Mouse (Mus musculus): ENCODE data around the gene Gm17324. TPM values are rescaled to one million over a fixed set of nuclear protein-coding genes. Genes with fewer than 3 reads are reported as not detected.

Gene Gm17324
- total and polyA plus RNA-seq, 2 experiments from 2014 or later: 2.3 to 2.5 TPM

- WGBS: 28% methylated on average over 26 of the region's 27 CpGs
- Histone ChIP-seq H3K4me2 (ENCODE audit: low read depth, low read length) (peak overlapping the region; percentile 57), H3K9me3 (ENCODE audit: low read length) (no peaks in the 10 kb centered on the region), H3K27ac (no peak overlapping the region), H3K9ac (replicated peaks; ENCODE audit: low read length) (peak overlapping the region; percentile 33; the same call in 1 of the 2 replicates), H3K27me3 (ENCODE audit: insufficient read depth, low read length) (no peaks in the 10 kb centered on the region), H3K4me3 (ENCODE audit: low read length) (peak overlapping the region; percentile 30), H3K36me3 (ENCODE audit: insufficient read depth, low read length) (no peaks in the 10 kb centered on the region), H3K4me1 (ENCODE audit: insufficient read depth, low read length) (no peaks in the 10 kb centered on the region)
- peak; percentile 45; the same call in 1 of the 2 replicates for ATAC-seq
- DNase-seq (ENCODE audit: low spot score): peak; percentile 20
- no peak for TF ChIP-seq CTCF (IDR thresholded peaks at IDR 0.05; ENCODE audit: low read depth)
Observed at GRCm38 (mm10) chr9:78427362-78427781, 21.2 kb downstream of the Gm17324 start.

GRCm38 (mm10) chr9:78401596-78401995 lies 47.0 kb downstream of the Gm17324 start:
- H3K4me3 ChIP-seq (ENCODE audit: low read length): no peak overlapping the region
- H3K36me3 ChIP-seq (ENCODE audit: insufficient read depth, low read length): no peaks in the 10 kb centered on the region
- 94% methylated on average over 7 of the region's 7 CpGs for WGBS
- H3K9me3 ChIP-seq (ENCODE audit: low read length): no peaks in the 10 kb centered on the region
- TF ChIP-seq CTCF (IDR thresholded peaks at IDR 0.05; ENCODE audit: low read depth): no peak
- H3K27me3 ChIP-seq (ENCODE audit: insufficient read depth, low read length): peaks cover 8% of the 10 kb centered on the region; the same call in 1 of the 2 replicates
- no peaks in the 10 kb centered on the region for H3K4me1 ChIP-seq (ENCODE audit: insufficient read depth, low read length)
- H3K9ac ChIP-seq (replicated peaks; ENCODE audit: low read length): no peak overlapping the region
- H3K4me2 ChIP-seq (ENCODE audit: low read depth, low read length): no peak overlapping the region
- no peak overlapping the region for H3K27ac ChIP-seq
- ATAC-seq (no peak), DNase-seq (ENCODE audit: low spot score) (no peak)

- Histone ChIP-seq H3K4me1 (ENCODE audit: insufficient read depth, low read length) (no peaks in the 10 kb centered on the region), H3K9me3 (ENCODE audit: low read length) (no peaks in the 10 kb centered on the region), H3K4me3 (ENCODE audit: low read length) (no peak overlapping the region), H3K9ac (replicated peaks; ENCODE audit: low read length) (no peak overlapping the region), H3K36me3 (ENCODE audit: insufficient read depth, low read length) (no peaks in the 10 kb centered on the region), H3K27ac (no peak overlapping the region), H3K4me2 (ENCODE audit: low read depth, low read length) (no peak overlapping the region), H3K27me3 (ENCODE audit: insufficient read depth, low read length) (peaks cover 14% of the 10 kb centered on the region; the same call in 1 of the 2 replicates)
- DNase-seq (ENCODE audit: low spot score) (no peak), ATAC-seq (no peak)
- 87% methylated on average over 5 of the region's 5 CpGs for whole genome bisulfite sequencing
- no peak for TF ChIP-seq CTCF (IDR thresholded peaks at IDR 0.05; ENCODE audit: low read depth)
Observed at GRCm38 (mm10) chr9:78400570-78400969, 48.0 kb downstream of the Gm17324 start.

Small RNAs within 50 kb of the gene (microRNA-seq; reads per million reads assigned to microRNA genes)
- gene Gm26377: 0 to 0.18 reads per million in 2 experiments

Other genes starting within 250 kb of the Gm17324 start
- not detected in 2 replicates for gene Gsta1, start 218.1 kb downstream of the Gm17324 start, total RNA-seq (2014; rRNA removed)
- not detected in 2 replicates for gene Gsta1, start 218.1 kb downstream of the Gm17324 start, polyA plus RNA-seq (2015; fragmentation: Nextera tagmentation; extraction: Ambion mirVana)
- gene Gm3776, start 191.7 kb downstream of the Gm17324 start, total RNA-seq (2014; rRNA removed): not detected in 2 replicates
- gene Gm3776, start 191.7 kb downstream of the Gm17324 start, polyA plus RNA-seq (2015; fragmentation: Nextera tagmentation; extraction: Ambion mirVana): not detected in 2 replicates
- gene Gm10639, start 158.9 kb downstream of the Gm17324 start, total RNA-seq (2014; rRNA removed): not detected in 2 replicates
- not detected in 2 replicates for gene Gm10639, start 158.9 kb downstream of the Gm17324 start, polyA plus RNA-seq (2015; fragmentation: Nextera tagmentation; extraction: Ambion mirVana)
- not detected in 2 replicates for gene Omt2a, start 134.0 kb downstream of the Gm17324 start, total RNA-seq (2014; rRNA removed)
- gene Omt2a, start 134.0 kb downstream of the Gm17324 start, polyA plus RNA-seq (2015; fragmentation: Nextera tagmentation; extraction: Ambion mirVana): not detected in 2 replicates
- not detected in 2 replicates for gene Omt2b, start 121.2 kb downstream of the Gm17324 start, total RNA-seq (2014; rRNA removed)
- gene Omt2b, start 121.2 kb downstream of the Gm17324 start, polyA plus RNA-seq (2015; fragmentation: Nextera tagmentation; extraction: Ambion mirVana): not detected in 2 replicates
- gene Gsta2, start 93.0 kb downstream of the Gm17324 start, total RNA-seq (2014; rRNA removed): not detected in 2 replicates
- not detected in 2 replicates for gene Gsta2, start 93.0 kb downstream of the Gm17324 start, polyA plus RNA-seq (2015; fragmentation: Nextera tagmentation; extraction: Ambion mirVana)
- 1.4 and 1.8 TPM in 2 replicates for gene Dppa5a, start 80.6 kb downstream of the Gm17324 start, total RNA-seq (2014; rRNA removed)
- 5.8 and 6.2 TPM in 2 replicates for gene Dppa5a, start 80.6 kb downstream of the Gm17324 start, polyA plus RNA-seq (2015; fragmentation: Nextera tagmentation; extraction: Ambion mirVana)
- gene Ooep, start 70.1 kb downstream of the Gm17324 start, total RNA-seq (2014; rRNA removed): 1.7 and 2.9 TPM in 2 replicates
- 4.5 and 4.7 TPM in 2 replicates for gene Ooep, start 70.1 kb downstream of the Gm17324 start, polyA plus RNA-seq (2015; fragmentation: Nextera tagmentation; extraction: Ambion mirVana)
- gene Ddx43, start 53.0 kb downstream of the Gm17324 start, total RNA-seq (2014; rRNA removed): 0.72 TPM in 1 of 2 replicates, not detected in the other
- gene Ddx43, start 53.0 kb downstream of the Gm17324 start, polyA plus RNA-seq (2015; fragmentation: Nextera tagmentation; extraction: Ambion mirVana): 0.38 and 0.59 TPM in 2 replicates
- 0.61 and 0.63 TPM in 2 replicates for gene Cgas, start 5.5 kb downstream of the Gm17324 start, total RNA-seq (2014; rRNA removed)
- 0.71 and 0.88 TPM in 2 replicates for gene Cgas, start 5.5 kb downstream of the Gm17324 start, polyA plus RNA-seq (2015; fragmentation: Nextera tagmentation; extraction: Ambion mirVana)
- 25.7 and 36.3 TPM in 2 replicates for gene Mto1, start 578 bp downstream of the Gm17324 start, total RNA-seq (2014; rRNA removed)
- 20.9 and 22.0 TPM in 2 replicates for gene Mto1, start 578 bp downstream of the Gm17324 start, polyA plus RNA-seq (2015; fragmentation: Nextera tagmentation; extraction: Ambion mirVana)
- gene Eef1a1, start 40.4 kb upstream of the Gm17324 start, total RNA-seq (2014; rRNA removed): 5,514 and 5,628 TPM in 2 replicates
- gene Eef1a1, start 40.4 kb upstream of the Gm17324 start, polyA plus RNA-seq (2015; fragmentation: Nextera tagmentation; extraction: Ambion mirVana): 2,472 and 2,549 TPM in 2 replicates
- gene Slc17a5, start 139.3 kb upstream of the Gm17324 start, total RNA-seq (2014; rRNA removed): 9.9 and 10.2 TPM in 2 replicates
- 15.5 and 16.6 TPM in 2 replicates for gene Slc17a5, start 139.3 kb upstream of the Gm17324 start, polyA plus RNA-seq (2015; fragmentation: Nextera tagmentation; extraction: Ambion mirVana)
- 2.1 and 3.2 TPM in 2 replicates for gene Cd109, start 166.8 kb upstream of the Gm17324 start, total RNA-seq (2014; rRNA removed)
- gene Cd109, start 166.8 kb upstream of the Gm17324 start, polyA plus RNA-seq (2015; fragmentation: Nextera tagmentation; extraction: Ambion mirVana): 1.3 and 1.7 TPM in 2 replicates

Data from hindbrain, postnatal 0 days (tissue).